Mouse (Mus musculus) ES-CJ7 (cell line): ENCODE data around the gene Olfr381.
A peak's percentile ranks its signal among the peaks of the same experiment; 100 is the strongest.

Source experiments
- DNase-seq: peaks from one replicate; pipeline ENCODE4 v3.0.0; 2011; ENCODE audit warnings: low read depth, low spot score

The Olfr381 gene

DNA sequence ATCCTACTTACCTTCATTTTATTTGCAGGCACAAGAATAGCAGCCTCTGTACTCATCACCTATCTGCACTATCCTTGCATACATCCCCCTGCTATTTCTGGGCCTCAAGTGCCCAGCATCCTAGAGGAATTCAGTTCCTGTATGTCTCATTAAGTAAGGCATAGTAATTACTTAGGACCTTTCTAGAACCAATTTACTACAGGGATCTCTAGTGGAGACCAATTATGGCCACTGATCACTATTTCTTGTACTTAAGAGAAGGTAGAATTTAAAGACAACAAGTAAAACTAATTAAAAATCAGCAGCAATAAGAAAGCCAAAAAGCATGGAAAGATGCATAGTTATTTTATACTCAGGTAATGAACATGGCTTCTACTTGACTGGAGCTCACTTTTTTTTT, at the start of gene Olfr381:
Gene Olfr381 (minus strand): TSS at position 101 of the 400 bp plus-strand sequence.
- no peak for DNase-seq

DNA sequence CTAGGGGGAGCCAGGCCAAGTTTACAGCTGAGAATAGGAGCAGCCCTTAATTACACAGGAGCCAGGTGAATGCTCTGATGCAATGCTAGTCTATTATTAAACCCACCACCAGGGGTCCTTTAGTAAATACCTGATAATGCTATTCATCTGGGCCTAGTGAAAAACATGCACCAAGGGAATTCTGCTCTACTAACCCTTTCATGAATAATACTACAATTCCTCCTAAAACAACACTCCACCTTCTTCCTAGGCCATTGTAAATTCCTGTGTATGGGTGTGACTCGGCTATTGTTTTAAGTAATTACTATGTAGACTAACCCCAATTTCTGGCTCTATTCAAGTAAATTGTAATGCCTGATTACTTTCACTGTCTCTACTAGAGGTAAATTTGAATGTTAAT, 37.6 kb upstream of the Olfr381 start:
- DNase-seq, result peak; percentile 66

DNA sequence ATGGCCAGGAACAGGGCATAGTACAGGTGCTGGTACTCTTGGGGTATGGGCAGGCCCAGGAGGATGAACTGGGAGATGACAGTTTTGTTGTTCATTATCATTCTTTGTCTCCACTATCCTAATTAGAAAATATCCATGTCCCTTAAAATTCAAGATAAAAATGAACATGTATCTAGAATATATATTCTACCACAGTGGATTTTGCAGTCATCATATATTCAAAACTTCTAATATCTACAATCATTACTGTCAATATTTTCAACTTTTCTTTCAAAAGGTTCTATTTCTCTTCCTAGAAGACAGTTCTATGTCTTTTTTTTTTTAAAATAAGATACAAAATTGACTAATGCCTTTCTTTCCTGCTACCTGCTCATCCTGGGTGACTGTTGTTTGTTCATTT, 25.7 kb upstream of the Olfr381 start, which contains the start of gene Olfr382:
Gene Olfr382 (minus strand): TSS at position 101 of the 400 bp plus-strand sequence.
- no peak for DNase-seq

DNA sequence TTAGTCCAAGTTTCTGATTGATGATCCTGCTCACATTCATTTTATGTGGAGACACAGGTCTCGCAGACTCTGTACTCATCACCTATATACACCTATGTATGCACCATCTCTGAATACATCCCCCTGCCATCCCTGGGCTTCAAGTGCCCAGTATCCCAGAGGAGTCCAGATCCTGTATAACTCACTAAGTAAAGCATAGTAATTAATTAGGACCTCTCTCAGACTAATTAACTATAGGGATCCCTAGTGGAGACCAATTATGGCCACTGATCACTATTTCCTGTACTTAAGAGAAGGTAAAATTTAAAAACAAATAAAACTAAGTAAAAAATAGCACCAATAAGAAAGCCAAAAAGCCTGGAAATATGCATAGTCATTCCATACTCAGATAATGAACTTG, 34.0 kb downstream of the Olfr381 start, which contains the start of gene Olfr380:
Gene Olfr380 (minus strand): TSS at position 101 of the 400 bp plus-strand sequence.
- DNase-seq, result no peak
